Mouse (Mus musculus): ENCODE measurements around the gene Utp20.

GRCm38 (mm10) chr10:88848876-88849476 lies 22.4 kb upstream of the Utp20 start:
- TF ChIP-seq CTCF (IDR thresholded peaks at IDR 0.05; ENCODE audit: control insufficient read depth, insufficient read depth, insufficient read length): no peak
- no peak for TF ChIP-seq USF1 (IDR thresholded peaks at IDR 0.05; ENCODE audit: low read depth)
- TF ChIP-seq MAX (IDR thresholded peaks at IDR 0.05): no peak
- TF ChIP-seq MYOG (IDR thresholded peaks at IDR 0.05; ENCODE audit: control insufficient read depth, extremely low read depth, insufficient read length): no peak
- no peak for TF ChIP-seq FOSL1 (IDR thresholded peaks at IDR 0.05; ENCODE audit: insufficient read depth, low read length, poor library complexity, severe bottlenecking)
